Comparison of ENCODE assay signal across 8 mouse cellular contexts in genomic region chr9:44921123-44921468, GRCm38 (mm10). TPM values are rescaled to one million over a fixed set of nuclear protein-coding genes. Genes with fewer than 3 reads are reported as not detected.
A peak's percentile ranks its signal among the peaks of the same experiment; 100 is the strongest.
DNase-seq lines count a peak whose midpoint lies in the region; ATAC-seq lines count a peak whose summit lies in the region.

No protein-coding gene starts in this region.

- under 1% methylated on average over 8 of the region's 8 CpGs for WGBS in heart, embryonic 12.5 days
- under 1% methylated on average over 8 of the region's 8 CpGs for WGBS in embryonic facial prominence, embryonic 15.5 days

- peaks cover 13% of the 10 kb centered on the region for H3K36me3 ChIP-seq in heart, embryonic 12.5 days
- 0 out of 2 replicates have a peak, but pooled peaks cover 9% of the 10 kb centered on the region for H3K36me3 ChIP-seq in embryonic facial prominence, embryonic 15.5 days

- no peaks in the 10 kb centered on the region for H3K9me3 ChIP-seq in heart, embryonic 12.5 days (replicated peaks)
- H3K9me3 ChIP-seq in embryonic facial prominence, embryonic 15.5 days (replicated peaks) = no peaks in the 10 kb centered on the region

- H3K4me1 ChIP-seq in heart, embryonic 12.5 days (replicated peaks) = 0 out of 2 replicates have a peak, but pooled peaks cover 4% of the 10 kb centered on the region
- peaks cover 4% of the 10 kb centered on the region; the same call in 1 of the 2 replicates for H3K4me1 ChIP-seq in embryonic facial prominence, embryonic 15.5 days

- peak overlapping the region; percentile 94 for H3K27ac ChIP-seq in heart, embryonic 12.5 days (ENCODE audit: poor library complexity, severe bottlenecking)
- H3K27ac ChIP-seq in embryonic facial prominence, embryonic 15.5 days (replicated peaks) = peak overlapping the region; percentile 98

- H3K27me3 ChIP-seq in heart, embryonic 12.5 days (replicated peaks) = no peaks in the 10 kb centered on the region
- H3K27me3 ChIP-seq in embryonic facial prominence, embryonic 15.5 days = no peaks in the 10 kb centered on the region

- peak overlapping the region; percentile 97 for H3K4me3 ChIP-seq in heart, embryonic 12.5 days
- H3K4me3 ChIP-seq in embryonic facial prominence, embryonic 15.5 days (replicated peaks) = peak overlapping the region; percentile 95

- peak; percentile 75; the same call in 1 of the 2 replicates for ATAC-seq in heart, embryonic 12.5 days (ENCODE audit: insufficient number of reproducible peaks, low FRiP score)
- peak; percentile 88 for ATAC-seq in embryonic facial prominence, embryonic 15.5 days (ENCODE audit: insufficient number of reproducible peaks, low FRiP score, low TSS enrichment, low read depth)
- peak; percentile 25 for ATAC-seq in inflammation-experienced regulatory T-cells, adult 6 months

- peak overlapping the region; percentile 60 for H3K9ac ChIP-seq in heart, embryonic 12.5 days
- peak overlapping the region; percentile 91 for H3K9ac ChIP-seq in embryonic facial prominence, embryonic 15.5 days

- DNase-seq in heart, postnatal 4 days = no peak
- DNase-seq in ES-CJ7 (ENCODE audit: low read depth, low spot score) = peak; percentile 86
- peak; percentile 77 for DNase-seq in lung, postnatal 25 days (ENCODE audit: low spot score)
- no peak for DNase-seq in Muller cell, postnatal 12 days (ENCODE audit: inconsistent ontology term)
- no peak for DNase-seq in frontal cortex, postnatal 14 days (ENCODE audit: low spot score in 2 of 2)

- peak overlapping the region; percentile 80 for H3K4me2 ChIP-seq in heart, embryonic 12.5 days
- peak overlapping the region; percentile 68 for H3K4me2 ChIP-seq in embryonic facial prominence, embryonic 15.5 days (replicated peaks)

RNA-seq across cellular contexts. Expression of gene Atp5l, which starts 0.6 kb away (rescaled TPM):
- 924 and 963 TPM in 2 replicates for polyA plus RNA-seq in heart, embryonic 12.5 days (2016; fragmentation: Nextera tagmentation; extraction: Ambion mirVana)
- total RNA-seq in heart, postnatal 4 days (2021) = 1,000 to 10,000 TPM; 1,050 to 1,223 TPM
- polyA plus RNA-seq in embryonic facial prominence, embryonic 15.5 days (2015; fragmentation: Nextera tagmentation; extraction: Ambion mirVana) = 655 and 705 TPM in 2 replicates
- 100 to 1,000 TPM; 468 to 593 (median 553) TPM for polyA plus RNA-seq in inflammation-experienced regulatory T-cells, adult 6 months (2017; shearing (Covaris generic))

RNA-seq across cellular contexts. Expression of gene Kmt2a, which starts 40.0 kb away (rescaled TPM):
- polyA plus RNA-seq in heart, embryonic 12.5 days (2016; fragmentation: Nextera tagmentation; extraction: Ambion mirVana) = 11.9 and 12.0 TPM in 2 replicates
- 10 to 100 TPM; 22.9 to 23.5 TPM for total RNA-seq in heart, postnatal 4 days (2021)
- polyA plus RNA-seq in embryonic facial prominence, embryonic 15.5 days (2015; fragmentation: Nextera tagmentation; extraction: Ambion mirVana) = 15.6 and 17.7 TPM in 2 replicates
- 10 to 100 TPM; 17.8 to 38.5 (median 32.9) TPM for polyA plus RNA-seq in inflammation-experienced regulatory T-cells, adult 6 months (2017; shearing (Covaris generic))

RNA-seq across cellular contexts. Expression of gene Ube4a, which starts 44.3 kb away (rescaled TPM):
- 18.9 and 21.6 TPM in 2 replicates for polyA plus RNA-seq in heart, embryonic 12.5 days (2016; fragmentation: Nextera tagmentation; extraction: Ambion mirVana)
- total RNA-seq in heart, postnatal 4 days (2021) = 10 to 100 TPM; 33.9 to 41.6 TPM
- 23.6 and 25.7 TPM in 2 replicates for polyA plus RNA-seq in embryonic facial prominence, embryonic 15.5 days (2015; fragmentation: Nextera tagmentation; extraction: Ambion mirVana)
- 10 to 100 TPM; 25.5 to 40.2 (median 34.4) TPM for polyA plus RNA-seq in inflammation-experienced regulatory T-cells, adult 6 months (2017; shearing (Covaris generic))

RNA-seq across cellular contexts. Expression of gene Cd3g, which starts 59.1 kb away (rescaled TPM):
- polyA plus RNA-seq in heart, embryonic 12.5 days (2016; fragmentation: Nextera tagmentation; extraction: Ambion mirVana) = 0.35 TPM in 1 of 2 replicates, not detected in the other
- total RNA-seq in heart, postnatal 4 days (2021) = under 1 TPM; 0.43 to 0.48 TPM
- polyA plus RNA-seq in embryonic facial prominence, embryonic 15.5 days (2015; fragmentation: Nextera tagmentation; extraction: Ambion mirVana) = 0.29 and 0.33 TPM in 2 replicates
- 1,000 to 10,000 TPM; 1,536 to 1,970 (median 1,828) TPM for polyA plus RNA-seq in inflammation-experienced regulatory T-cells, adult 6 months (2017; shearing (Covaris generic))

Comparison
In these comparisons a context has a peak if more than half of its experiments do, and no peak if none do; other contexts are left out.
1. ATAC-seq: peak in every context shown above with its lines; median percentile 88 in embryonic facial prominence, embryonic 15.5 days; 75 in heart, embryonic 12.5 days; 25 in inflammation-experienced regulatory T-cells, adult 6 months.
2. DNase-seq: peak in ES-CJ7 (single experiment) and lung, postnatal 25 days (single experiment); none in heart, postnatal 4 days (single experiment), Muller cell, postnatal 12 days (single experiment) and frontal cortex, postnatal 14 days (0 of 2).